ENCODE assay signal across 8 mouse cellular contexts in genomic region chr9:116427278-116427677, GRCm38 (mm10).
DNase-seq lines count a peak whose midpoint lies in the region.
"Had no signal": no experiment of that assay in that cellular context is flagged by ENCODE, and none has a peak within 500 bp of the region (broad histone marks: within the 10 kb centered on the region; RNA-seq: fewer than 3 reads in every experiment).

No protein-coding gene starts in this region.

- peak; percentile 37 for DNase-seq in kidney, postnatal 10 days
- no peak for DNase-seq in kidney, postnatal 25 days
- DNase-seq in WW6 (ENCODE audit: low read depth, low spot score) = peak; percentile 20
- peak; percentile 23 for DNase-seq in embryo, embryonic 10.5 days (ENCODE audit: low spot score)
- DNase-seq in right cerebral cortex, adult 2 months (ENCODE audit: low spot score in 2 of 2) = peak; percentile 13 to 14
- no peak for DNase-seq in cerebellum, adult 18-20 months
- no peak for DNase-seq in B cell, adult 2 months
- DNase-seq: lung, adult 18-20 months had no signal

Comparison
In these comparisons a context has a peak if more than half of its experiments do, and no peak if none do; other contexts are left out.
1. DNase-seq: peak in kidney, postnatal 10 days (single experiment), WW6 (single experiment), embryo, embryonic 10.5 days (single experiment) and right cerebral cortex, adult 2 months (2 of 2); none in kidney, postnatal 25 days (0 of 2), cerebellum, adult 18-20 months (0 of 2) and B cell, adult 2 months (0 of 2).